Mouse (Mus musculus) MEL (cell line): ENCODE measurements around the gene Pcsk2. TPM values are rescaled to one million over a fixed set of nuclear protein-coding genes. Genes with fewer than 3 reads are reported as not detected.

Source experiments
- DNase-seq: peaks from one replicate; pipeline ENCODE4 v3.0.0; 2011; ENCODE audit warnings: low read depth, low spot score
- H3K27ac ChIP-seq: 2 replicates; pipeline ENCODE4 v1.5.1; 2012; ENCODE audit warnings: low read depth, mild to moderate bottlenecking, control low read depth, low read length, moderate library complexity; ENCODE audit not compliant: control insufficient read depth
- H3K27me3 ChIP-seq, 2 experiments: fragments of 150-350 bp in 1 of 2; sonication (generic) in 1 of 2; 2 replicates each; pipeline ENCODE4 v1.6.1; 2012; ENCODE audit warnings: low read length in 2 of 2, mild to moderate bottlenecking in 2 of 2, improper control_type of control experiment in 1 of 2, moderate library complexity in 1 of 2; ENCODE audit not compliant: insufficient read depth in 2 of 2, control insufficient read depth in 1 of 2
- H3K36me3 ChIP-seq, 2 experiments: 2 replicates each; pipeline ENCODE4 v1.6.1; 2012 to 2014; ENCODE audit warnings: low read length in 2 of 2, improper control_type of control experiment in 1 of 2, inconsistent platforms in 1 of 2, mild to moderate bottlenecking in 1 of 2; ENCODE audit not compliant: insufficient read depth in 2 of 2, control insufficient read depth in 1 of 2
- H3K4me1 ChIP-seq, 2 experiments: fragments of 150-350 bp in 1 of 2; sonication (generic) in 1 of 2; 2 replicates each; pipeline ENCODE4 v1.6.1; 2012; ENCODE audit warnings: low read length in 2 of 2, improper control_type of control experiment in 1 of 2, mild to moderate bottlenecking in 1 of 2; ENCODE audit not compliant: insufficient read depth in 2 of 2, control insufficient read depth in 1 of 2
- H3K4me3 ChIP-seq, 2 experiments: fragments of 150-350 bp in 1 of 2; sonication (generic) in 1 of 2; 2 replicates each; pipeline ENCODE4 v1.5.1; 2012; ENCODE audit warnings: low read depth in 2 of 2, low read length in 2 of 2, mild to moderate bottlenecking in 2 of 2, moderate library complexity in 2 of 2, control low read depth in 1 of 2, improper control_type of control experiment in 1 of 2; ENCODE audit not compliant: control insufficient read depth in 1 of 2, insufficient read depth in 1 of 2
- H3K79me2 ChIP-seq: 2 replicates; pipeline ENCODE4 v1.6.1; 2012; ENCODE audit warnings: mild to moderate bottlenecking, low read length, moderate library complexity; ENCODE audit not compliant: control insufficient read depth, poor library complexity, insufficient read depth
- H3K9ac ChIP-seq: 2 replicates; pipeline ENCODE4 v1.6.1; 2012; ENCODE audit warnings: low read depth, mild to moderate bottlenecking, control low read depth, low read length, moderate library complexity; ENCODE audit not compliant: control insufficient read depth, poor library complexity, severe bottlenecking
- H3K9me3 ChIP-seq: fragments of 150-350 bp; sonication (generic); replicated peaks from 2 replicates; pipeline ENCODE4 v1.6.1; 2012; ENCODE audit warnings: mild to moderate bottlenecking, low read length, improper control_type of control experiment, moderate library complexity; ENCODE audit not compliant: insufficient read depth
- BHLHE40 ChIP-seq: IDR thresholded peaks from 2 replicates; pipeline ENCODE4 v1.6.1; 2012; ENCODE audit warnings: low read depth, mild to moderate bottlenecking, inconsistent platforms, low read length, improper control_type of control experiment, borderline replicate concordance
- E2F4 ChIP-seq: IDR thresholded peaks from 2 replicates; pipeline ENCODE4 v1.6.1; 2011; ENCODE audit warnings: low read depth, low read length, improper control_type of control experiment, borderline replicate concordance
- ETS1 ChIP-seq: IDR thresholded peaks from 2 replicates; pipeline ENCODE4 v1.6.1; 2012; ENCODE audit warnings: low read depth, mild to moderate bottlenecking, inconsistent platforms, low read length, improper control_type of control experiment, moderate library complexity
- JUND ChIP-seq: IDR thresholded peaks from 2 replicates; pipeline ENCODE4 v1.6.1; 2011; ENCODE audit warnings: low read depth, mild to moderate bottlenecking, improper control_type of control experiment, low read length
- MAFK ChIP-seq: IDR thresholded peaks from 2 replicates; pipeline ENCODE4 v1.6.1; 2011; ENCODE audit warnings: low read depth, mild to moderate bottlenecking, low read length, improper control_type of control experiment, borderline replicate concordance
- MAZ ChIP-seq: IDR thresholded peaks from 2 replicates; pipeline ENCODE4 v1.6.1; 2012; ENCODE audit warnings: low read depth, mild to moderate bottlenecking, inconsistent platforms, low read length, improper control_type of control experiment
- MXI1 ChIP-seq: IDR thresholded peaks from 2 replicates; pipeline ENCODE4 v1.6.1; 2011; ENCODE audit warnings: mild to moderate bottlenecking, low read depth, low read length, improper control_type of control experiment
- MYB ChIP-seq: IDR thresholded peaks from 2 replicates; pipeline ENCODE4 v1.6.1; 2011; ENCODE audit warnings: mild to moderate bottlenecking, low read depth, low read length, improper control_type of control experiment
- MYC ChIP-seq: IDR thresholded peaks from 2 replicates; pipeline ENCODE4 v1.6.1; 2011; ENCODE audit warnings: low read depth, mild to moderate bottlenecking, low read length, improper control_type of control experiment, moderate library complexity
- POLR2A ChIP-seq, 2 experiments: IDR thresholded peaks; 2 replicates each; pipeline ENCODE4 v1.6.1; 2011 to 2012; ENCODE audit warnings: low read length in 2 of 2, mild to moderate bottlenecking in 2 of 2, control low read depth in 1 of 2, improper control_type of control experiment in 1 of 2, low read depth in 1 of 2, moderate library complexity in 1 of 2; ENCODE audit not compliant: control insufficient read depth in 1 of 2, insufficient read depth in 1 of 2, poor library complexity in 1 of 2
- RCOR1 ChIP-seq: IDR thresholded peaks from 2 replicates; pipeline ENCODE4 v1.6.1; 2012; ENCODE audit warnings: low read depth, mild to moderate bottlenecking, inconsistent platforms, low read length, improper control_type of control experiment
- TAL1 ChIP-seq: IDR thresholded peaks from 2 replicates; pipeline ENCODE4 v1.6.1; 2012; ENCODE audit warnings: mild to moderate bottlenecking, inconsistent platforms, low read length, moderate library complexity, mixed read lengths
- UBTF ChIP-seq: IDR thresholded peaks from 2 replicates; pipeline ENCODE4 v1.6.1; 2012; ENCODE audit warnings: low read depth, mild to moderate bottlenecking, inconsistent platforms, low read length, improper control_type of control experiment, moderate library complexity, borderline replicate concordance; ENCODE audit not compliant: insufficient read depth
- ZC3H11A ChIP-seq: IDR thresholded peaks from 2 replicates; pipeline ENCODE4 v1.6.1; 2012; ENCODE audit warnings: low read depth, mild to moderate bottlenecking, inconsistent platforms, low read length, improper control_type of control experiment
- ZNF384 ChIP-seq: IDR thresholded peaks from 2 replicates; pipeline ENCODE4 v1.6.1; 2012; ENCODE audit warnings: low read depth, mild to moderate bottlenecking, inconsistent platforms, low read length, improper control_type of control experiment
- polyA plus RNA-seq, 2 experiments: library from polyadenylated mRNA; stranded (reverse) in 1 of 2; unstranded in 1 of 2; fragments of >175 nt in 1 of 2; fragments of >200 nt in 1 of 2; gene quantifications; 2 replicates each; pipeline versions ENCODE4 v1.2.1 to v1.2.4; 2012; ENCODE audit warnings: low replicate concordance in 2 of 2, low read depth in 1 of 2; ENCODE audit not compliant: insufficient read length in 2 of 2, insufficient read depth in 1 of 2, missing spikeins in 1 of 2
- total RNA-seq: library from RNA; depleted of rRNA; stranded (reverse); fragments of 300-350 nt; gene quantifications from 2 replicates; pipeline ENCODE4 v1.2.3, GENCODE M21; 2012

Pcsk2 gene
- total and polyA plus RNA-seq, 3 experiments, result not detected

- Histone ChIP-seq H3K36me3 (no peaks in the 10 kb centered on the region), H3K4me3 (no peak overlapping the region), H3K9me3 (no peaks in the 10 kb centered on the region; the same call in 1 of the 2 replicates), H3K27me3 (no peaks in the 10 kb centered on the region), H3K4me1 (no peaks in the 10 kb centered on the region), H3K27ac (no peak overlapping the region), H3K79me2 (no peaks in the 10 kb centered on the region), H3K9ac (no peak overlapping the region)
- no peak for DNase-seq
- TF ChIP-seq MXI1, result no peak
- no peak for TF ChIP-seq MAZ
- no peak for TF ChIP-seq POLR2A (IDR thresholded peaks at IDR 0.05; ENCODE audit: control insufficient read depth in 1 of 2, insufficient read depth in 1 of 2, low read depth in 1 of 2, low read length in 2 of 2, poor library complexity in 1 of 2)
- no peak for TF ChIP-seq RCOR1
- TF ChIP-seq MYC, result no peak
- no peak for TF ChIP-seq TAL1
- no peak for TF ChIP-seq ZC3H11A
These were observed 14.4 kb downstream of the Pcsk2 start for GRCm38 (mm10) chr2:143560384-143560783.

GRCm38 (mm10) chr2:143565062-143565461 is 19.1 kb downstream of the Pcsk2 start:
- Histone ChIP-seq H3K27ac (no peak overlapping the region), H3K79me2 (no peaks in the 10 kb centered on the region), H3K27me3 (no peaks in the 10 kb centered on the region), H3K4me3 (no peak overlapping the region), H3K9ac (no peak overlapping the region), H3K36me3 (no peaks in the 10 kb centered on the region), H3K4me1 (no peaks in the 10 kb centered on the region)
- DNase-seq, result peak; percentile 9
- TF ChIP-seq UBTF (no peak), E2F4 (no peak), MAFK (no peak), ETS1 (no peak), MYB (no peak), TAL1 (no peak)
- TF ChIP-seq, all 39 proteins: peak for 0
- no peaks in the 10 kb centered on the region; the same call in 1 of the 2 replicates for H3K9me3 ChIP-seq

- Histone ChIP-seq H3K36me3 (no peaks in the 10 kb centered on the region), H3K9ac (no peak overlapping the region), H3K79me2 (no peaks in the 10 kb centered on the region), H3K27me3 (no peaks in the 10 kb centered on the region), H3K4me1 (no peaks in the 10 kb centered on the region), H3K9me3 (no peaks in the 10 kb centered on the region; the same call in 1 of the 2 replicates), H3K4me3 (no peak overlapping the region), H3K27ac (no peak overlapping the region)
- no peak for DNase-seq
- TF ChIP-seq ZNF384, result no peak
- no peak for TF ChIP-seq JUND
- TF ChIP-seq BHLHE40, result no peak
These were observed 20.0 kb downstream of the Pcsk2 start for GRCm38 (mm10) chr2:143565961-143566360.
